In genomic region chr16:52383456-52384185, GRCm38 (mm10) we compare ENCODE assay signal across 11 mouse cellular contexts.
DNase-seq lines count a peak whose midpoint lies in the region; ATAC-seq and TF ChIP-seq lines count a peak whose summit lies in the region.
"Had no signal": no experiment of that assay in that cellular context is flagged by ENCODE, and none has a peak within 500 bp of the region (broad histone marks: within the 10 kb centered on the region; RNA-seq: fewer than 3 reads in every experiment).

No protein-coding gene starts in this region.

- 0 out of 2 replicates have a peak, but pooled peaks cover 3% of the 10 kb centered on the region for H3K4me1 ChIP-seq in limb, embryonic 11.5 days (ENCODE audit: control insufficient read depth, insufficient read depth, low read length)
- peaks cover 10% of the 10 kb centered on the region for H3K4me1 ChIP-seq in limb, embryonic 10.5 days
- H3K4me1 ChIP-seq in embryonic fibroblast, embryonic 13.5 days (ENCODE audit: control insufficient read depth, insufficient read depth, low read length), result peaks cover 17% of the 10 kb centered on the region
- H3K4me1 ChIP-seq: neural tube, embryonic 12.5 days had no signal

- no peaks in the 10 kb centered on the region for H3K9me3 ChIP-seq in limb, embryonic 11.5 days (ENCODE audit: control insufficient read depth, low read length)
- H3K9me3 ChIP-seq in limb, embryonic 10.5 days (replicated peaks), result no peaks in the 10 kb centered on the region
- H3K9me3 ChIP-seq: neural tube, embryonic 12.5 days had no signal

- DNase-seq in limb, embryonic 11.5 days (ENCODE audit: low spot score), result peak; percentile 26
- no peak for DNase-seq in limb, embryonic 10.5 days (ENCODE audit: low spot score)
- DNase-seq in adrenal gland, postnatal 36 days, result peak; percentile 1 to 24
- peak; percentile 22 to 62 for DNase-seq in lung, postnatal 4 days
- DNase-seq in B cell, adult 2 months, result no peak
- DNase-seq in gastrocnemius, adult 18-20 months (ENCODE audit: low spot score), result no peak
- DNase-seq: heart, adult 11 months; thymus, adult 18-20 months had no signal

- TF ChIP-seq POLR2A in embryonic fibroblast, embryonic 13.5 days (IDR thresholded peaks at IDR 0.05; ENCODE audit: low read depth, low read length), result no peak

- no peak overlapping the region for H3K4me2 ChIP-seq in limb, embryonic 11.5 days (ENCODE audit: low read depth, severe bottlenecking)
- H3K4me2 ChIP-seq: neural tube, embryonic 12.5 days had no signal

- 39% methylated on average over 13 of the region's 13 CpGs for WGBS in limb, embryonic 11.5 days
- 52% methylated on average over 13 of the region's 13 CpGs for WGBS in limb, embryonic 10.5 days

- H3K36me3 ChIP-seq in limb, embryonic 11.5 days (ENCODE audit: control insufficient read depth, insufficient read depth, low read length), result no peaks in the 10 kb centered on the region
- H3K36me3 ChIP-seq in limb, embryonic 10.5 days, result no peaks in the 10 kb centered on the region
- H3K36me3 ChIP-seq: neural tube, embryonic 12.5 days had no signal

- H3K27ac ChIP-seq in limb, embryonic 11.5 days (replicated peaks; ENCODE audit: low read depth, low read length), result no peak overlapping the region
- H3K27ac ChIP-seq in limb, embryonic 10.5 days, result no peak overlapping the region
- peak overlapping the region; percentile 26; the same call in 1 of the 2 replicates for H3K27ac ChIP-seq in embryonic fibroblast, embryonic 13.5 days (ENCODE audit: insufficient read depth, low read length)
- H3K27ac ChIP-seq: neural tube, embryonic 12.5 days had no signal

- TF ChIP-seq CTCF in embryonic fibroblast, embryonic 13.5 days (IDR thresholded peaks at IDR 0.05; ENCODE audit: borderline replicate concordance, insufficient read depth, low read length), result no peak

- peak; percentile 31; the same call in 1 of the 2 replicates for ATAC-seq in limb, embryonic 11.5 days (ENCODE audit: insufficient number of reproducible peaks, low FRiP score, low TSS enrichment, low read depth)
- ATAC-seq: activated CD4-positive, CD25-positive, alpha-beta regulatory T cell, adult 4 months had no signal

- H3K9ac ChIP-seq in limb, embryonic 11.5 days (ENCODE audit: low read length), result no peak overlapping the region
- H3K9ac ChIP-seq: neural tube, embryonic 12.5 days had no signal

- H3K4me3 ChIP-seq in limb, embryonic 11.5 days (ENCODE audit: low read depth, low read length), result no peak overlapping the region
- H3K4me3 ChIP-seq in limb, embryonic 10.5 days, result no peak overlapping the region
- H3K4me3 ChIP-seq in embryonic fibroblast, embryonic 13.5 days (ENCODE audit: insufficient read depth, low read length), result no peak overlapping the region
- H3K4me3 ChIP-seq: neural tube, embryonic 12.5 days had no signal

- H3K27me3 ChIP-seq in limb, embryonic 11.5 days (ENCODE audit: control insufficient read depth, insufficient read depth, low read length), result no peaks in the 10 kb centered on the region
- no peaks in the 10 kb centered on the region for H3K27me3 ChIP-seq in limb, embryonic 10.5 days (ENCODE audit: low read depth, poor library complexity, severe bottlenecking)
- H3K27me3 ChIP-seq: neural tube, embryonic 12.5 days had no signal

Comparison
In these comparisons a context has a peak if more than half of its experiments do, and no peak if none do; other contexts are left out.
1. DNase-seq: peak in limb, embryonic 11.5 days (single experiment), adrenal gland, postnatal 36 days (2 of 2) and lung, postnatal 4 days (2 of 2); none in limb, embryonic 10.5 days (single experiment), B cell, adult 2 months (0 of 2) and gastrocnemius, adult 18-20 months (single experiment).